Mouse (Mus musculus): ENCODE results near the gene Chkb. TPM values are rescaled to one million over a fixed set of nuclear protein-coding genes. Genes with fewer than 3 reads are reported as not detected.

The Chkb gene
- total and polyA plus RNA-seq, 2 experiments from 2014 or later, result 66.2 to 101 TPM

- no peaks in the 10 kb centered on the region for H3K4me1 ChIP-seq (ENCODE audit: insufficient read depth, low read length)
- H3K36me3 ChIP-seq (ENCODE audit: insufficient read depth, low read length), result peaks cover 24% of the 10 kb centered on the region
- H3K27me3 ChIP-seq (ENCODE audit: insufficient read depth, low read length), result no peaks in the 10 kb centered on the region
- ATAC-seq (ENCODE audit: low FRiP score) (no peak), DNase-seq (ENCODE audit: low spot score) (no peak)
- no peak within 1 kb of the TSS for H3K4me3 ChIP-seq (ENCODE audit: low read depth, low read length)
- TF ChIP-seq CTCF (IDR thresholded peaks at IDR 0.05), result no peak
- H3K4me2 ChIP-seq (ENCODE audit: low read depth, low read length, poor library complexity, severe bottlenecking), result no peak within 1 kb of the TSS
- no peak within 1 kb of the TSS for H3K9ac ChIP-seq (replicated peaks; ENCODE audit: low read length, poor library complexity, severe bottlenecking)
- H3K9me3 ChIP-seq (ENCODE audit: low read length), result no peaks in the 10 kb centered on the region
- H3K27ac ChIP-seq (ENCODE audit: low read depth, low read length), result no peak within 1 kb of the TSS
- WGBS, result 40% methylated on average over 6 of the region's 6 CpGs
Measured at GRCm38 (mm10) chr15:89425711-89426121, 4.0 kb downstream of the Chkb start, which contains the start of gene Cpt1b. Cpt1b (minus strand) TSS chr15:89425863.

- TF ChIP-seq CTCF (IDR thresholded peaks at IDR 0.05), result no peak
- no peak for ATAC-seq (ENCODE audit: low FRiP score)
- H3K9ac ChIP-seq (replicated peaks; ENCODE audit: low read length, poor library complexity, severe bottlenecking), result no peak overlapping the region
- H3K36me3 ChIP-seq (ENCODE audit: insufficient read depth, low read length), result peaks cover 27% of the 10 kb centered on the region
- H3K4me2 ChIP-seq (ENCODE audit: low read depth, low read length, poor library complexity, severe bottlenecking), result no peak overlapping the region
- no peak for DNase-seq (ENCODE audit: low spot score)
- H3K9me3 ChIP-seq (ENCODE audit: low read length), result no peaks in the 10 kb centered on the region
- H3K27ac ChIP-seq (ENCODE audit: low read depth, low read length), result no peak overlapping the region
- no peak overlapping the region for H3K4me3 ChIP-seq (ENCODE audit: low read depth, low read length)
- no peaks in the 10 kb centered on the region for H3K4me1 ChIP-seq (ENCODE audit: insufficient read depth, low read length)
- 82% methylated on average over 8 of the region's 8 CpGs for WGBS
- no peaks in the 10 kb centered on the region for H3K27me3 ChIP-seq (ENCODE audit: insufficient read depth, low read length)
Measured at GRCm38 (mm10) chr15:89424621-89425020, 5.1 kb downstream of the Chkb start.

DNA sequence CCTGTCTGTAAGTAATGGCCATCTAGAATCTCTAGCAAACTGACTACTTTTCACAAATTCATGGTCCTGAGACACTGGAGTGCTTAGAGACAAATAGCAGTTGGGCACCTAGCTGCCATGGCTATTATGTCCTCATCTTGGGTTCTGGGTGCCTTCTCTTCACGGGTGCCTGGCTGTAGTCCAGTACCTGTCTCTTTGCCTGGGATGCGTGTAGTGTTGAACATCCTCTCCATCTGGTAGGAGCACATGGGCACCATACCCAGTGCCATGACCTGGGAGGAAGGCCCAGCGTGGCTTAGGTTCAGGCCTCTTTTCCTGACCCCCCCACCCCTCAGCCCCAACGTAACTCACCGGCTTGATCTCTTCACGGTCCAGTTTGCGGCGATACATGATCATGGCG lies 7.8 kb downstream of the Chkb start:
- no peaks in the 10 kb centered on the region for H3K4me1 ChIP-seq (ENCODE audit: insufficient read depth, low read length)
- 91% methylated on average over 9 of the region's 9 CpGs for WGBS
- no peak for DNase-seq (ENCODE audit: low spot score)

DNA sequence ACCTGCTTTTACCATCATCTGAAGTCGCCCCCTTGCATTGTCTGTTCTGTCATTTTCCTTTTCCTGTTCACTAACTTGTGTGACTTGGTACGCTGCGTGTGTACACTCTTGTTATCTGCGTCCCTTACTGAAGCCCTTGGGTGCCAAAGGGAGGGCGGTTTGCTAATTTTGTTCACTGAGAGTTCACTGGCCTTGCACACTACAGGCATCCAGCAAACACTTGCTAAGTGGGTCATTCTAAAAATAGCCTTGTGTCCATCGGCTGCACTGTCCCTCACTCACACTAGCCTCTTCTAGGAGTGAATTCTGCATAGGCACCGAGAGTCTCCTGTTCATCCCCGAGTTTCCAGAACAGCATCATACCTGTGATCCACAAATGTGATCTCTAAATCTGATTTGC lies 14.4 kb downstream of the Chkb start:
- no peak overlapping the region for H3K4me2 ChIP-seq (ENCODE audit: low read depth, low read length, poor library complexity, severe bottlenecking)
- H3K4me1 ChIP-seq (ENCODE audit: insufficient read depth, low read length), result no peaks in the 10 kb centered on the region
- no peak for ATAC-seq (ENCODE audit: low FRiP score)
- no peak overlapping the region for H3K4me3 ChIP-seq (ENCODE audit: low read depth, low read length)
- 87% methylated on average over 8 of the region's 8 CpGs for WGBS
- H3K36me3 ChIP-seq (ENCODE audit: insufficient read depth, low read length), result peaks cover 30% of the 10 kb centered on the region
- H3K27ac ChIP-seq (ENCODE audit: low read depth, low read length), result no peak overlapping the region
- no peak for TF ChIP-seq CTCF (IDR thresholded peaks at IDR 0.05)
- H3K9ac ChIP-seq (replicated peaks; ENCODE audit: low read length, poor library complexity, severe bottlenecking), result no peak overlapping the region
- H3K27me3 ChIP-seq (ENCODE audit: insufficient read depth, low read length), result no peaks in the 10 kb centered on the region
- H3K9me3 ChIP-seq (ENCODE audit: low read length), result no peaks in the 10 kb centered on the region
- no peak for DNase-seq (ENCODE audit: low spot score)

More for the DNA sequence above, 7.8 kb downstream of the Chkb start:
- H3K9ac ChIP-seq (replicated peaks; ENCODE audit: low read length, poor library complexity, severe bottlenecking), result no peak overlapping the region
- no peak for ATAC-seq (ENCODE audit: low FRiP score)
- peaks cover 42% of the 10 kb centered on the region for H3K36me3 ChIP-seq (ENCODE audit: insufficient read depth, low read length)
- H3K4me2 ChIP-seq (ENCODE audit: low read depth, low read length, poor library complexity, severe bottlenecking), result no peak overlapping the region
- H3K9me3 ChIP-seq (ENCODE audit: low read length), result no peaks in the 10 kb centered on the region
- no peak for TF ChIP-seq CTCF (IDR thresholded peaks at IDR 0.05)
- no peak overlapping the region for H3K27ac ChIP-seq (ENCODE audit: low read depth, low read length)
- no peak overlapping the region for H3K4me3 ChIP-seq (ENCODE audit: low read depth, low read length)
- no peaks in the 10 kb centered on the region for H3K27me3 ChIP-seq (ENCODE audit: insufficient read depth, low read length)

- Histone ChIP-seq H3K4me2 (ENCODE audit: low read depth, low read length, poor library complexity, severe bottlenecking) (no peak within 1 kb of the TSS), H3K9me3 (ENCODE audit: low read length) (no peaks in the 10 kb centered on the region), H3K4me3 (ENCODE audit: low read depth, low read length) (no peak within 1 kb of the TSS), H3K9ac (replicated peaks; ENCODE audit: low read length, poor library complexity, severe bottlenecking) (no peak within 1 kb of the TSS), H3K4me1 (ENCODE audit: insufficient read depth, low read length) (no peaks in the 10 kb centered on the region), H3K27me3 (ENCODE audit: insufficient read depth, low read length) (no peaks in the 10 kb centered on the region), H3K27ac (ENCODE audit: low read depth, low read length) (no peak within 1 kb of the TSS), H3K36me3 (ENCODE audit: insufficient read depth, low read length) (no peaks in the 10 kb centered on the region)
- ATAC-seq (ENCODE audit: low FRiP score) (no peak), DNase-seq (ENCODE audit: low spot score) (no peak)
- TF ChIP-seq CTCF (IDR thresholded peaks at IDR 0.05), result no peak
- 84% methylated on average over 24 of the region's 24 CpGs for WGBS
Measured at GRCm38 (mm10) chr15:89410118-89410517, 19.6 kb downstream of the Chkb start, which contains the start of gene Syce3. Syce3 (minus strand) TSS chr15:89410503.

DNA sequence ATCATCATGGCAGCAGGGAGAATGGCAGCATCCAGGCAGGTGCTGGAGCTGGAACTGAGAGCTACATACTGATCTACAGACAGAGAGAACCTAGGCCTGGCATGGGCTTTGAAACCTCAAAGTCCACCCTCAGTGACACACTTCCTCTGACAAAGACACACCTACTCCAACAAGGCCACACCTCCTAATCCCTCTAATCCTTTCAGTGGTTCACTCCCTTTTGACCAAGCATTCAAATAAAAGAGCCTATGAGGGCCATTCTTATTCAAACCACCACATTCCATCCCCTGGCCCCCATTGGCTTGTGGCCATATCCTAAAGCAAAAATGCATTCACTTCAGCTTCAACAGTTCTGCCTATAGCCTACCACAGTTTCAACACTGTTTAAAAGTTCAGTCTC lies 23.0 kb downstream of the Chkb start:
- H3K27me3 ChIP-seq (ENCODE audit: insufficient read depth, low read length), result no peaks in the 10 kb centered on the region
- H3K27ac ChIP-seq (ENCODE audit: low read depth, low read length), result no peak overlapping the region
- H3K4me2 ChIP-seq (ENCODE audit: low read depth, low read length, poor library complexity, severe bottlenecking), result no peak overlapping the region
- no peaks in the 10 kb centered on the region for H3K4me1 ChIP-seq (ENCODE audit: insufficient read depth, low read length)
- no peak for DNase-seq (ENCODE audit: low spot score)
- H3K36me3 ChIP-seq (ENCODE audit: insufficient read depth, low read length), result no peaks in the 10 kb centered on the region
- no peak overlapping the region for H3K4me3 ChIP-seq (ENCODE audit: low read depth, low read length)
- no peak for TF ChIP-seq CTCF (IDR thresholded peaks at IDR 0.05)
- no peak overlapping the region for H3K9ac ChIP-seq (replicated peaks; ENCODE audit: low read length, poor library complexity, severe bottlenecking)
- ATAC-seq (ENCODE audit: low FRiP score), result no peak
- no peaks in the 10 kb centered on the region for H3K9me3 ChIP-seq (ENCODE audit: low read length)

All from midbrain, postnatal 0 days (tissue).